Mouse (Mus musculus): ENCODE measurements around the gene Shq1. TPM values are rescaled to one million over a fixed set of nuclear protein-coding genes. Genes with fewer than 3 reads are reported as not detected.
A peak's percentile ranks its signal among the peaks of the same experiment; 100 is the strongest.

The Shq1 gene
- polyA plus RNA-seq, 1 experiment from 2014 or later = 12.5 TPM

DNA sequence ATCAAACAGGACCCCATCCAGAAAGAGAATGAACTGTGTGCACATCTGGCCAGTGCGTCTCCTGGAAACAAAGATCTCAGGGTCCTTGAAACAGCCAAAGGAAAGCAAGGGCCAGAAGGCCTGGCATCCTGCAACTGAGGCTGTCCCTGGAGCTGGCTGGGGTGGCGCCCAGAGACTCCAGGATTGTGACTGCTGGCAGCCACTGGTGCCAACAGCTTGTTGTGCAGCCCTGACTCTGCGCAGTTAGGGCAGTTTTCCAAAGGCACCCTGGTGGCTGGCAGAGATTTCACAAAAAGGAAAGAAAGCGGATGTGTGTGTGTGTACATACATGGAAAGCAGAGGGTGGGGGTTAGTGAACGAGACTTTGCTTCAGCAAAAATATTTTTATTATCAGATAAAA is 10.6 kb downstream of the Shq1 start:
- 87% methylated on average over 5 of the region's 5 CpGs for WGBS
- H3K36me3 ChIP-seq (ENCODE audit: control insufficient read depth, insufficient read depth, low read length) = peaks cover 29% of the 10 kb centered on the region
- no peaks in the 10 kb centered on the region for H3K27me3 ChIP-seq (replicated peaks; ENCODE audit: control insufficient read depth, insufficient read depth, low read length)
- no peaks in the 10 kb centered on the region for H3K9me3 ChIP-seq (ENCODE audit: control insufficient read depth, low read length)
- H3K27ac ChIP-seq (replicated peaks; ENCODE audit: low read depth, low read length) = no peak overlapping the region
- H3K4me3 ChIP-seq (ENCODE audit: low read depth, low read length) = no peak overlapping the region
- ATAC-seq (ENCODE audit: low read depth) (no peak), DNase-seq (ENCODE audit: low spot score) (no peak)
- no peaks in the 10 kb centered on the region; the same call in 1 of the 2 replicates for H3K4me1 ChIP-seq (ENCODE audit: control insufficient read depth, insufficient read depth, low read length)
- H3K9ac ChIP-seq (ENCODE audit: low read depth, low read length) = no peak overlapping the region
- no peak overlapping the region for H3K4me2 ChIP-seq (ENCODE audit: low read depth, low read length)

DNA sequence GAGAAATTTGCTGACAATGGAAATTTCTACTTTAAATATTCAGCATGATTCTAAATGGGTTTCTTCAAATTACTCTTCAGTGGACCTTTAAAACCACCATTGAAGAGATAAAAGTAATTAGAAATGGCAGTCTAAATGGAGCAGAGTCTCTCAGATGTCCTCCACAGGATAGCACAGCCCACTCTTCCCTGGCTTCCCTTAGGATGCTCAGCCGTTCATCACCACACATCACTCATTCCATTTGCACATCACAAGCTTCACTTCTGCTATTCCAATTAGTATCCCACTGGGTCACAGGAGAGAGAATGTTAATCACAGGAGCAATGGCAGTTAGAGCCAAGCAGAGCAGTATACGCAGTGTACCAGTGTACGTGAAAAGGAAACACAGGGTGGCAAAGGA is 18.4 kb downstream of the Shq1 start:
- 81% methylated on average over 3 of the region's 3 CpGs for WGBS
- Histone ChIP-seq H3K9me3 (ENCODE audit: control insufficient read depth, low read length) (no peaks in the 10 kb centered on the region), H3K9ac (ENCODE audit: low read depth, low read length) (no peak overlapping the region), H3K4me2 (ENCODE audit: low read depth, low read length) (no peak overlapping the region), H3K4me3 (ENCODE audit: low read depth, low read length) (no peak overlapping the region), H3K36me3 (ENCODE audit: control insufficient read depth, insufficient read depth, low read length) (no peaks in the 10 kb centered on the region; the same call in 1 of the 2 replicates), H3K4me1 (ENCODE audit: control insufficient read depth, insufficient read depth, low read length) (no peaks in the 10 kb centered on the region), H3K27me3 (replicated peaks; ENCODE audit: control insufficient read depth, insufficient read depth, low read length) (no peaks in the 10 kb centered on the region), H3K27ac (replicated peaks; ENCODE audit: low read depth, low read length) (no peak overlapping the region)
- ATAC-seq (ENCODE audit: low read depth) = no peak
- DNase-seq (ENCODE audit: low spot score) = no peak

DNA sequence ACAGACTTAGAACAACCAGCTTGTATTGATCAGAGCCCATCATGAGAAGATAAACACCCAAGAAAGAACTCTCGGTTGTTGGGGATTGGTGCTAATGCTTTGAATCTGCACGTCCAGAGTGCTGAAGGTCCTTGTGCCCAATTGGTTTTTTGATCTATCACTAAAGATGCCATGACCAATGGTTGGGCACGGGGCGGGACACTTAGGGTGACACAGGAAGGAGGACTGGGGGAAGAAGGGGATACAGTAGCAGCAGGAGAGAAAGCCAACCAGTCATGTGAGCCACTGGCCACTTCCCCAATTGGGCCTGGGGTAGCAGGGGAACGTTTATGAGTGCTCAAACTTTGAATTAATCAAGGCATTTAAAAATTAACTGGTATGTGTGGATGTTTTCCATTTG is 23.8 kb downstream of the Shq1 start:
- Histone ChIP-seq H3K9ac (ENCODE audit: low read depth, low read length) (no peak overlapping the region), H3K36me3 (ENCODE audit: control insufficient read depth, insufficient read depth, low read length) (no peaks in the 10 kb centered on the region; the same call in 1 of the 2 replicates), H3K27ac (replicated peaks; ENCODE audit: low read depth, low read length) (no peak overlapping the region), H3K27me3 (replicated peaks; ENCODE audit: control insufficient read depth, insufficient read depth, low read length) (no peaks in the 10 kb centered on the region), H3K4me1 (ENCODE audit: control insufficient read depth, insufficient read depth, low read length) (peaks cover 8% of the 10 kb centered on the region; the same call in 1 of the 2 replicates), H3K4me3 (ENCODE audit: low read depth, low read length) (no peak overlapping the region), H3K4me2 (ENCODE audit: low read depth, low read length) (no peak overlapping the region), H3K9me3 (ENCODE audit: control insufficient read depth, low read length) (no peaks in the 10 kb centered on the region)
- ATAC-seq (ENCODE audit: low read depth) (no peak), DNase-seq (ENCODE audit: low spot score) (no peak)
- WGBS = 69% methylated on average over 5 of the region's 5 CpGs

DNA sequence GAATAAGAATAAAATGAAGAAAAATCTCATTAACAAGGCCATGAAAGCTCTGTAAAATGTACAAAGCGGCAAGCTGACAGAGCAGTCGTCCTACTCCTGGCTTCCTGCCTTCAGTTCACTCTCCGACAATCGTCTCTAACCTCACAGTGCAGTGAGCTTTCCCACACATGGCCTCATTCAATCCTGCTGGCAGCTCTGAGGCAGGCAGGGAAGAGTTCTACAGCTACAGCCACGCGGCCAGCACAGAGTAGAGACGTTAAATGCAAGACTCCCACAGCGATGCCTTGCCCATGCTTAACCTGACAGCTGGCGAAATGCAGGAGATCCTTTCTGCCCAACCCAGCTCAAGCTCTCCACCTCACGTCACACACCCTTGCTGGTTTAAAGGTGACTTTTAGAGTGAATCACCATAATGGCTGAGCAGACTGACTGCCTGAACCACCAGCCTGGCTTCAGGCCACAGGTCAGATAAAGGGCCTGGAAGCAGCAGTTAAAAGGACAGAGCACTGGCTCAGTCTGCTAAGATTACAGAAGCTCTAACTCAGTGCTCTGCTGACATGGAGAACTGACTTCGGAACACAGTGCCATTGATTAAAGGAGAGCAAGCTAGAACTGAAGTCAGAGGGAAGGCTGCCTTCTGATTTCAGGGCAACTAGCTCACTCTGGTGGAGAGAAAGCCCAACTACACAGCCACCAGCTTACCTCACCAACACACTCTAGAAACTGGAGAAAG is 25.3 kb downstream of the Shq1 start:
- H3K27me3 ChIP-seq (replicated peaks; ENCODE audit: control insufficient read depth, insufficient read depth, low read length) = no peaks in the 10 kb centered on the region
- ATAC-seq (ENCODE audit: low read depth) = peak; percentile 89
- no peak overlapping the region for H3K4me3 ChIP-seq (ENCODE audit: low read depth, low read length)
- no peaks in the 10 kb centered on the region for H3K9me3 ChIP-seq (ENCODE audit: control insufficient read depth, low read length)
- peak; percentile 83 for DNase-seq (ENCODE audit: low spot score)
- H3K9ac ChIP-seq (ENCODE audit: low read depth, low read length) = 0 out of 2 replicates have a peak overlapping the region, but pooled peaks have one; percentile 5
- H3K36me3 ChIP-seq (ENCODE audit: control insufficient read depth, insufficient read depth, low read length) = no peaks in the 10 kb centered on the region; the same call in 1 of the 2 replicates
- 51% methylated on average over 11 of the region's 11 CpGs for WGBS
- H3K4me1 ChIP-seq (ENCODE audit: control insufficient read depth, insufficient read depth, low read length) = peaks cover 8% of the 10 kb centered on the region; the same call in 1 of the 2 replicates
- 0 out of 2 replicates have a peak overlapping the region, but pooled peaks have one; percentile 21 for H3K4me2 ChIP-seq (ENCODE audit: low read depth, low read length)
- no peak overlapping the region; the same call in 1 of the 2 replicates for H3K27ac ChIP-seq (replicated peaks; ENCODE audit: low read depth, low read length)

DNA sequence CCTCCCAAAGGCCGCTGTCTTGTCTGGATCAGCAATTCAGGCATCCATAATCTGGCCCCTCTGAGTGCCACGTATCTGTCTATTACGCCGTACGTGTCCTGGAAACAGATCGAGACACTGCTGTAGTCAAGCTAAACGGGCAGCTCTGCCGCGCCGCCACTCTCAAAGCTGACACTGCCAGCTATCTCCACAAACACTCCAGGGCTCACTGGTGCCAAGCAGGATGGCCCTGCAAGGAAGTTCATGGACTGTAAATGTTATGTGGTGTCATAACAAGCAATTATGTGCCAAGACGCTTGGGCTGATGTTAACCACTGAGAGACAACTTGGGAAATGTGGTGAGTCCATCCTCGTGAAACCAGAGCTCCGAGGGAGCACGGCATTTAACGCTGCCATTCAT is 26.3 kb downstream of the Shq1 start:
- Histone ChIP-seq H3K27ac (replicated peaks; ENCODE audit: low read depth, low read length) (no peak overlapping the region), H3K27me3 (replicated peaks; ENCODE audit: control insufficient read depth, insufficient read depth, low read length) (no peaks in the 10 kb centered on the region), H3K4me2 (ENCODE audit: low read depth, low read length) (no peak overlapping the region), H3K9me3 (ENCODE audit: control insufficient read depth, low read length) (no peaks in the 10 kb centered on the region), H3K36me3 (ENCODE audit: control insufficient read depth, insufficient read depth, low read length) (no peaks in the 10 kb centered on the region; the same call in 1 of the 2 replicates), H3K4me1 (ENCODE audit: control insufficient read depth, insufficient read depth, low read length) (peaks cover 8% of the 10 kb centered on the region; the same call in 1 of the 2 replicates), H3K9ac (ENCODE audit: low read depth, low read length) (no peak overlapping the region), H3K4me3 (ENCODE audit: low read depth, low read length) (no peak overlapping the region)
- ATAC-seq (ENCODE audit: low read depth) (no peak), DNase-seq (ENCODE audit: low spot score) (peak; percentile 36)
- WGBS = 86% methylated on average over 15 of the region's 15 CpGs

DNA sequence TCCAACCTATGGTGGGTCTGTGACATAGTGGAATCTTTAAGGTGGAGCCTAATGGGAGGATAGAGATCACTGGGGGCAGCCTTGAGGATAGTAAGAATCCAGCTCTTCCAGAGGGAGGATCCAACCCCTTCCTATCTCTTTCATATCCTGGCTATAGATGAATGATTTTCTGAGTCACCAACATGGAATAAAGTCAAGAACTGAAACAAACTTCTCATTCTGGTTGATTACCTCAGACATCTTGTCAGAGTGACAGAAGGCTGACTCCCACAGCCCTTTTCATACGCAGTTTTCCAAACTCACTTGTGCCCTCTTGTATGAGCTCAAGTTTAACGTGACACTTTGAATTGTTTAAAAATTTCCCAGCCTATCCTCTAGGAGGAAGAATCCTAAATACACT is 28.2 kb downstream of the Shq1 start:
- no peaks in the 10 kb centered on the region for H3K9me3 ChIP-seq (ENCODE audit: control insufficient read depth, low read length)
- no peak overlapping the region for H3K27ac ChIP-seq (replicated peaks; ENCODE audit: low read depth, low read length)
- no peak overlapping the region for H3K9ac ChIP-seq (ENCODE audit: low read depth, low read length)
- 76% methylated on average over 2 of the region's 2 CpGs for WGBS
- H3K4me1 ChIP-seq (ENCODE audit: control insufficient read depth, insufficient read depth, low read length) = peaks cover 8% of the 10 kb centered on the region; the same call in 1 of the 2 replicates
- DNase-seq (ENCODE audit: low spot score) (no peak), ATAC-seq (ENCODE audit: low read depth) (no peak)
- no peak overlapping the region for H3K4me3 ChIP-seq (ENCODE audit: low read depth, low read length)
- H3K4me2 ChIP-seq (ENCODE audit: low read depth, low read length) = no peak overlapping the region
- H3K36me3 ChIP-seq (ENCODE audit: control insufficient read depth, insufficient read depth, low read length) = no peaks in the 10 kb centered on the region; the same call in 1 of the 2 replicates
- no peaks in the 10 kb centered on the region for H3K27me3 ChIP-seq (replicated peaks; ENCODE audit: control insufficient read depth, insufficient read depth, low read length)

DNA sequence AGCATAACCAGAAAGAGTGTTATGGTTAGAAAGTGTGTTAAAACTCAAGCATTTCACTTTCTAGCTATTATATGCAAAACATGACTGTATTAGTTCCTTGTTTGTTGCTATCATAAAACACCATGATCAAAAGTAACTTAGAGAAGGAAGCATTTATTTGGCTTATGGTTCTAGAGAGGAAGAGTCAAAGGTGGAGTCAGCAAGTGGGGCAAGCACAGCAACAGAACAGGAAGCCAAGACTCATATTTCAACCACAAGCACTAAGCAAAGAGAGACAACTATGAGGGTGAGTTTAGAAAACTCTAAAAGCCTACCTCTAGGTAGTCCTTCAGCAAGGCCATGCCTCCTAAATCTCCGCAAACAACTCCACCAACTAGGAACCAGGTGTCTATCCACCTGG is 30.4 kb downstream of the Shq1 start:
- ATAC-seq (ENCODE audit: low read depth) (no peak), DNase-seq (ENCODE audit: low spot score) (no peak)
- Histone ChIP-seq H3K9me3 (ENCODE audit: control insufficient read depth, low read length) (no peaks in the 10 kb centered on the region), H3K36me3 (ENCODE audit: control insufficient read depth, insufficient read depth, low read length) (no peaks in the 10 kb centered on the region), H3K4me3 (ENCODE audit: low read depth, low read length) (no peak overlapping the region), H3K27me3 (replicated peaks; ENCODE audit: control insufficient read depth, insufficient read depth, low read length) (no peaks in the 10 kb centered on the region), H3K4me2 (ENCODE audit: low read depth, low read length) (no peak overlapping the region), H3K4me1 (ENCODE audit: control insufficient read depth, insufficient read depth, low read length) (peaks cover 6% of the 10 kb centered on the region; the same call in 1 of the 2 replicates), H3K27ac (replicated peaks; ENCODE audit: low read depth, low read length) (no peak overlapping the region), H3K9ac (ENCODE audit: low read depth, low read length) (no peak overlapping the region)
- WGBS = 94% methylated on average over 1 of the region's 1 CpGs

DNA sequence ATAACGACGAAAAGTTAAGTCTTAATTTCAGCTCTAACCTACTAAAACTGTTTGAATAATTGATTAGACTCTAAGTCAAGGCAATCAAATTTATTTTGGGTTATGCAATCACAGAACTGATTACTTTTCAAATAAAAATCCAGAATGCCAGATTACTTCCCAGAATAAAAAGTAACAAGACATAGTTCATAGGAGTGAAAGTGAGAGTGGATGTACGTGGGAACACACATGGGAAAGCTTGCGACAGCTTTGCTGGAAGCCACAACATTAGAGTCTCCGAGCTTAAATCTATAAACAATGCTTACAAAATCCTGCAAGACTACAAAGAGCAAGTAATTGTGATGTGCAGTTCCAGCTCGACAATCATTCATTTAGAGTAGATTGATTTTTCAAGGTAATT is 41.9 kb downstream of the Shq1 start:
- Histone ChIP-seq H3K27ac (replicated peaks; ENCODE audit: low read depth, low read length) (no peak overlapping the region), H3K27me3 (replicated peaks; ENCODE audit: control insufficient read depth, insufficient read depth, low read length) (no peaks in the 10 kb centered on the region)
- 75% methylated on average over 6 of the region's 6 CpGs for WGBS

DNA sequence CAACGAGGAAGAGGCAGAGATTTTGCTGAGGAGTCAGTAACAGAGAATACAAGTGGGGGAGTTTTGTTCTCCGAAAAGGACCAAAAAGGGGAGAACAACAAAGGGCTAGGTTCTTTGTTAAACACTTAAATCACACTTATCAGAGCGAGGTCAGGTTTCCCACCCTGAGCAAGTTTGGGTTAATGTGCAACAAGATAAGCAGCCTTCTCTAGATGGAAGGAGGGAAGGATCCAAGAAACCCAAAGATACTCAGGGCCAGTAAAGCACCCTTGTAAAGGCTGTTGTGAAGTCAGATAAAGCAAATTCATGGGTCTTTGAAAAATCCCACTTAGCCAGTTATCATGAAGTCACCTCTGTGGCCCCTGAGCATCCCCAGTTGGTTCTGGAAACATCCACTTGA is 42.7 kb downstream of the Shq1 start:
- Histone ChIP-seq H3K27ac (replicated peaks; ENCODE audit: low read depth, low read length) (no peak overlapping the region), H3K4me2 (ENCODE audit: low read depth, low read length) (no peak overlapping the region), H3K4me1 (ENCODE audit: control insufficient read depth, insufficient read depth, low read length) (no peaks in the 10 kb centered on the region), H3K27me3 (replicated peaks; ENCODE audit: control insufficient read depth, insufficient read depth, low read length) (no peaks in the 10 kb centered on the region), H3K9ac (ENCODE audit: low read depth, low read length) (no peak overlapping the region), H3K4me3 (ENCODE audit: low read depth, low read length) (no peak overlapping the region), H3K9me3 (ENCODE audit: control insufficient read depth, low read length) (no peaks in the 10 kb centered on the region), H3K36me3 (ENCODE audit: control insufficient read depth, insufficient read depth, low read length) (no peaks in the 10 kb centered on the region)
- ATAC-seq (ENCODE audit: low read depth) = no peak
- WGBS = 87% methylated on average over 3 of the region's 3 CpGs
- no peak for DNase-seq (ENCODE audit: low spot score)

More for the DNA sequence above, 41.9 kb downstream of the Shq1 start:
- Histone ChIP-seq H3K9me3 (ENCODE audit: control insufficient read depth, low read length) (no peaks in the 10 kb centered on the region), H3K4me2 (ENCODE audit: low read depth, low read length) (no peak overlapping the region), H3K36me3 (ENCODE audit: control insufficient read depth, insufficient read depth, low read length) (no peaks in the 10 kb centered on the region), H3K4me3 (ENCODE audit: low read depth, low read length) (no peak overlapping the region), H3K4me1 (ENCODE audit: control insufficient read depth, insufficient read depth, low read length) (no peaks in the 10 kb centered on the region), H3K9ac (ENCODE audit: low read depth, low read length) (no peak overlapping the region)
- ATAC-seq (ENCODE audit: low read depth) (no peak), DNase-seq (ENCODE audit: low spot score) (no peak)

Measured in embryonic facial prominence, embryonic 14.5 days (tissue).